Mouse (Mus musculus) lung, embryonic 15.5 days (tissue): ENCODE data around the gene Hoga1. TPM values are rescaled to one million over a fixed set of nuclear protein-coding genes. Genes with fewer than 3 reads are reported as not detected.

ENCODE experiments used
- ATAC-seq: fragments of 200-750 bp; cut with Nextera tagmentation; 2 replicates; pipeline ENCODE4 v1.8.0; 2017; ENCODE audit warnings: moderate number of reproducible peaks, borderline replicate concordance; ENCODE audit not compliant: low FRiP score, low TSS enrichment; ENCODE audit errors: extremely low read depth
- H3K27ac ChIP-seq: fragments of 300-500 bp; sonication (generic); 2 replicates; pipeline ENCODE4 v1.5.1; 2015; ENCODE audit warnings: moderate library complexity, mild to moderate bottlenecking, inconsistent platforms
- H3K27me3 ChIP-seq: fragments of 300-500 bp; sonication (generic); 2 replicates; pipeline ENCODE4 v1.6.1; 2015; ENCODE audit warnings: inconsistent platforms
- H3K36me3 ChIP-seq: fragments of 300-500 bp; sonication (generic); 2 replicates; pipeline ENCODE4 v1.6.1; 2015; ENCODE audit warnings: inconsistent platforms
- H3K4me1 ChIP-seq: fragments of 300-500 bp; sonication (generic); 2 replicates; pipeline ENCODE4 v1.6.1; 2015; ENCODE audit warnings: inconsistent platforms
- H3K4me2 ChIP-seq: fragments of 300-500 bp; sonication (generic); 2 replicates; pipeline ENCODE4 v1.6.1; 2015; ENCODE audit warnings: inconsistent platforms, mild to moderate bottlenecking, moderate library complexity
- H3K4me3 ChIP-seq: fragments of 300-500 bp; sonication (generic); 2 replicates; pipeline ENCODE4 v1.5.1; 2015; ENCODE audit warnings: mild to moderate bottlenecking, inconsistent platforms
- H3K9ac ChIP-seq: fragments of 300-500 bp; sonication (generic); 2 replicates; pipeline ENCODE4 v1.6.1; 2015; ENCODE audit warnings: inconsistent platforms
- H3K9me3 ChIP-seq: fragments of 300-500 bp; sonication (generic); 2 replicates; pipeline ENCODE4 v1.6.1; 2016; ENCODE audit warnings: inconsistent platforms
- WGBS: fragments of 180-500 bp; shearing (Covaris S2); methylation state at CpG from one replicate; pipeline ENCODE4 v1.1.7; 2015; 5-methylcytosine and 5-hydroxymethylcytosine counted together
- polyA plus RNA-seq: library from polyadenylated mRNA; unstranded; fragments of >200 nt; fragmentation: Nextera tagmentation; extraction: Ambion mirVana; gene quantifications from 2 replicates; pipeline ENCODE4 v1.2.1, GENCODE M21; 2015

The Hoga1 gene
- polyA plus RNA-seq, 1 experiment from 2014 or later: 1.5 TPM

DNA sequence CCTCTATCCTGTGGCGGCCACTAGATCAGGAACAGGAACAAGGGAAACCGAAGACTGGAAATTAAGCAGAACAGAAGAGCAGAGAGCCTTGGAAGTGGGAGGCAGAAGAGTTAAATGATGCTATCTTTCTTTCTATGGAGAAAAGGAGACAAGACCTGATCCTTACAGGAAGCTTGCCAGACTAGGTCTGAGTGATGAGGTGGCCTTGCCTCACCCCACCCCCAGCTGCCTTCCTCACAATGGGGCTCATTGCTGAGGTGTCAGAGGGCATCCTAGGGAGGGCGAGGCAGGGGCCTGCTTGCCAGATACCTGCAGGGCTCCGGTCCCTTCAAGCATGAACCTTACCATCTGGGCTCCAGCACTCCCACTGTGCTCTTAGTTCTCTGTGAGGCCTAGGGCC lies 6.5 kb downstream of the Hoga1 start, which contains the start of gene 4933411K16Rik:
Gene 4933411K16Rik, plus strand, starts transcription at position 301 of the 400 bp plus-strand sequence.
- no peak within 1 kb of the TSS for H3K4me3 ChIP-seq
- no peak within 1 kb of the TSS for H3K9ac ChIP-seq
- no peak for ATAC-seq
- 70% methylated on average over 4 of the region's 4 CpGs for WGBS
- H3K4me1 ChIP-seq: 0 out of 2 replicates have a peak, but pooled peaks cover 4% of the 10 kb centered on the region
- no peaks in the 10 kb centered on the region for H3K9me3 ChIP-seq
- no peaks in the 10 kb centered on the region for H3K27me3 ChIP-seq
- no peak within 1 kb of the TSS for H3K4me2 ChIP-seq
- no peak within 1 kb of the TSS for H3K27ac ChIP-seq
- H3K36me3 ChIP-seq: no peaks in the 10 kb centered on the region

DNA sequence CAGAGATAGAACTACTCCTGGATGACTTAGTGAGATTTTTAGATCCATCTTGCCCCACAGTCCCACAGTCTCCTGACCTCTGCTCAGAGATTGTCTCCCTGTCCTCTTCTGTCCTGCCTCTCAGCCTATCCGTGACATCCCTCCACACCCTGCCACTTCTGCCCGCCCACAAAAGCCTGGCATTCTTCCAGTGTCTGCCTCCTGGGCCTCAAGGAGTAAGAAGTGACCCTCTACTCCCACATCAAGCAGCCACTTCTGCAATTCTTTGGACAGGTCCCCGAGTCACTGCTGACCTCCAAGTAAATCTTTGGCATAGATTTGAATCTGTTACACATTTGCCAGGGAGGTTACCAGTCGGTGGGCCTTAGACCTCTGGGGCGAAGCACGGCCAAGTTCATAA lies 8.8 kb downstream of the Hoga1 start:
- H3K4me3 ChIP-seq: no peak overlapping the region
- no peak overlapping the region for H3K9ac ChIP-seq
- no peak for ATAC-seq
- no peak overlapping the region for H3K4me2 ChIP-seq
- 0 out of 2 replicates have a peak overlapping the region, but pooled peaks have one; percentile 2 for H3K27ac ChIP-seq
- no peaks in the 10 kb centered on the region for H3K27me3 ChIP-seq
- H3K4me1 ChIP-seq: 0 out of 2 replicates have a peak, but pooled peaks cover 4% of the 10 kb centered on the region
- H3K36me3 ChIP-seq: no peaks in the 10 kb centered on the region
- 55% methylated on average over 6 of the region's 6 CpGs for WGBS
- H3K9me3 ChIP-seq: no peaks in the 10 kb centered on the region

DNA sequence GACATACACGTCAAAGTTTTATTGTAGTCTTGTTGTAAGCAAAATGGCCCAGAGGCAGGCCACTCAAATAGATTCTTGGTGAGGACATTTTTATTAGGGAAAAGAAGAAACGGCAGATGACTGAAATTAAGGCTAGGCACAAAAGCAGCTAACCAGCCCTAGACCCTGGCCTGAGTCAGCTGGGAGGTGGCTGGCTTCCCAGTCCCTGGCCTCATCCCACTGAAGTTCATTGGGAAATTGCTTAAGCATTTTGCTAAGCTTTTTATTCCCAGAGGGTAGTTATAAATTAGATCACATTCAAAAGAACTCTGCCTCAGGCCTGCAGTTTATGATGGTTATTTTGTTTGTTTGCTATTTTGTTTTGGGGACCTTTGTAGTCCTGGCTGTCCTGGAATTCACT lies 10.5 kb downstream of the Hoga1 start:
- Histone ChIP-seq H3K9me3 (no peaks in the 10 kb centered on the region), H3K27me3 (no peaks in the 10 kb centered on the region), H3K4me2 (no peak overlapping the region), H3K4me3 (no peak overlapping the region), H3K36me3 (no peaks in the 10 kb centered on the region), H3K9ac (no peak overlapping the region), H3K4me1 (0 out of 2 replicates have a peak, but pooled peaks cover 4% of the 10 kb centered on the region), H3K27ac (no peak overlapping the region)
- 88% methylated on average over 2 of the region's 2 CpGs for WGBS
- ATAC-seq: no peak

DNA sequence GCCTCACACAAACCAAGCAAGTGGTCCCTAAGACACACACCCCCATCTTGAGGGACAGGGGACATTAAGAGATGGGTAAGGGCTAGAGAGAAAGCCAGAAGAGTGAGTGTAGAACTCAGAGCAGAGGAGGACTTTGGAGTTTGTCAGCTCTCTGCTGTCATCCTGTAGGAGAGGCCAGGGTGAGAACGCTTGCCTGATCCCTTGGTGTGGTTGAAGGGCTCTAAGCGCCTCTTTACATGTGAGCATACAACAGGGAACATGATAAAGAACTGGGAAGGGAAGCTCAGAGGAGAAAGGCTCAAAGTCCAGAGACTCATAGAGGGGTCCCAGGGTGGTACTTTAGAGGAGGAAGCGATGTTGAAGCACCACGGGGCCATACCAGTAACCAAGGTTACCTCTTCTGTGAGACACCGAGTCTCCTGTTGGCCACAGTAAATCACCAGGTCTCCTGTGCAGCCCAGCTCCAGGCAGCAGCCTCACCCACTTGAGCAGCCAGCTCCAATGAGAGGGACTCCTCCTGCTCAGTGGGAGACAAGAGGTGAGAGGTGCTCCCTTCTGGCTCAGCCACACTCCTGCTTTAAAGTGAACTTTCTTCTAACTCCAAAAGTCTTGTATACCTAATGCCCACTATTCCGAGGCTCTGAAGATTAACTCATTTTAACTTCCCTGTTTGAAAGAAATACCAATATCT lies 11.5 kb downstream of the Hoga1 start:
- ATAC-seq: no peak
- Histone ChIP-seq H3K9me3 (no peaks in the 10 kb centered on the region), H3K4me2 (no peak overlapping the region), H3K9ac (no peak overlapping the region), H3K4me3 (no peak overlapping the region), H3K36me3 (no peaks in the 10 kb centered on the region), H3K4me1 (0 out of 2 replicates have a peak, but pooled peaks cover 4% of the 10 kb centered on the region), H3K27ac (no peak overlapping the region), H3K27me3 (no peaks in the 10 kb centered on the region)
- WGBS: 62% methylated on average over 6 of the region's 6 CpGs

DNA sequence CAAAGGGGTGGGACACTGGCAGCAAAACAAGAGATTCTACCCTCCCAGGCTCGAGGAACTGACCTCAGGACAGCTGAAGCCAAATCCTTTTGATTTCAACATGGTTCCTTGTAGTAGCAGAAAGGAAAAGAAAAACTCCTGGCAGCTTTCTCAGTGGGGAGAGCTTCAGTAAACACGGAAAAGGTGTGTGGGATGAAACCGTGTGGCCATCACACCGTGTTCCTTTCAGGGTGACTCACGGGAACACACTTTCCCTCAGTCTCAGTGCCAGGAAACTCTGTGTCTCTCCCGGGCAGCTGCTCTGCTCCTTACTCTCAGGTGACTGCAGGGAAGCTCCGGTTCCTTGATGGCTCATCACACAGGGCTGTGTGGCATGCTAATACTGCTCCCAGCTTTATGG lies 13.0 kb downstream of the Hoga1 start:
- H3K27me3 ChIP-seq: no peaks in the 10 kb centered on the region
- H3K4me3 ChIP-seq: no peak overlapping the region
- 61% methylated on average over 7 of the region's 7 CpGs for WGBS
- no peak overlapping the region for H3K4me2 ChIP-seq
- no peaks in the 10 kb centered on the region for H3K9me3 ChIP-seq
- H3K4me1 ChIP-seq: 0 out of 2 replicates have a peak, but pooled peaks cover 4% of the 10 kb centered on the region
- no peak for ATAC-seq
- no peak overlapping the region for H3K9ac ChIP-seq
- no peaks in the 10 kb centered on the region for H3K36me3 ChIP-seq
- H3K27ac ChIP-seq: no peak overlapping the region

DNA sequence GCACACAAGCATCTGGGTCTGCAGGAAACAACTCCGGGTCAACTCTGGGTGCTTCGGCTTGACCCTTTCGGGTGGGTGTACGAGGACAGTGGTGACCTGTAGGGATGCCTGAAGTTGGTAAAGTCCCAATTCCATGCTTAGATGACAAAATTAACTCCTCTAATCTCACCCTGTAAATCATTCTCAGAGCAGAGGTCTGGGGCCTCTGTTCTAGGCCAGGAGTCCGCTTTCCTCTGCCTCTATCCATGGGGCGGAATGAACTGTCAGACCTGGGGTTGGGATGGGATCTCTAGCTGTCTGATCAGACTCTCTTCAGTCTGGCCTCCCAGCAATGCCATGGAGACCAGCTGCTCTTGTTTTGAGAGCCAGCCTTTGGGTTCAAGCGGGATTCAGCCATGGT lies 16.0 kb downstream of the Hoga1 start:
- 87% methylated on average over 7 of the region's 7 CpGs for WGBS
- Histone ChIP-seq H3K9me3 (no peaks in the 10 kb centered on the region), H3K4me1 (no peaks in the 10 kb centered on the region), H3K4me3 (no peak overlapping the region), H3K27me3 (no peaks in the 10 kb centered on the region), H3K27ac (no peak overlapping the region), H3K36me3 (no peaks in the 10 kb centered on the region), H3K4me2 (no peak overlapping the region), H3K9ac (no peak overlapping the region)
- no peak for ATAC-seq

DNA sequence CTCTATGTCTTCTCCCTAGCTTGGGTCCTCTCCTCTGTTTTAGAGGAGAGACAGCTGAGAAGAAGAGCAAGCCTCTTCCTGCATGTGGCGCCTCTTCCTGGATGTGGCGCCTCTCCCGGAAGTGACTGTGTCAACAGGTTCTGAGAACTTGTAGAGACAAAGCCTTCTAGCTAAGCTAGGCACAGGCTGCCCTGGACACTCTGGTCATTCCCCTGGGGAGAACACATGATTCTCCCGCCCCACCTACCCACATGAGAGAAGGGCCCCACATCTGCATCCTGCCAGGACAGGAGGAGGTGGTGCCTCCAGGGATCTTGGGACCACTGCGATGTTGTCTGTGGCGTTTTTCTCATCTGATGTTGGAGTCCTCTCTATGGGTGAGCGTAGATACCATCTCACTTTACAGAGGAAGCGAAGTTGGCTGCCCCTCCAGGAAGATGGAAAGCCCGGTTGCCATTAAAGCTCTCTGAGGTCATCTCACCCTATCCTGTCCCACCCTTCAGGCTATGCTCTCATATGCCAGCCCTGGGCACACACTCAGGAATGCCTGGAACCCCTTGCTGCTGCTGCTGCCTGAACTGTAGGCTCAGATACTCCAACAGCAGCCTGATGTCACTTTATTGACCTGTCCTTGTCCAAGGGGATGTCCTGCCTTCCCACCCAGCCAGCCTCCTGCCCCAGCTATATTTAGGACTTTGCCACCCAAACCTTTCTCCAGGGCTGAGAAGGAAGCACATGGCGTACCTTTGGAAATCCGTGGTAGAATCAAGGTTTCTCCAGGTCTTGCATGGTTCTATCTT lies 23.2 kb downstream of the Hoga1 start:
- Histone ChIP-seq H3K27me3 (no peaks in the 10 kb centered on the region), H3K36me3 (no peaks in the 10 kb centered on the region), H3K4me3 (no peak overlapping the region), H3K4me2 (no peak overlapping the region), H3K9ac (no peak overlapping the region), H3K4me1 (no peaks in the 10 kb centered on the region), H3K9me3 (no peaks in the 10 kb centered on the region), H3K27ac (no peak overlapping the region)
- no peak for ATAC-seq
- WGBS: 71% methylated on average over 11 of the region's 11 CpGs

DNA sequence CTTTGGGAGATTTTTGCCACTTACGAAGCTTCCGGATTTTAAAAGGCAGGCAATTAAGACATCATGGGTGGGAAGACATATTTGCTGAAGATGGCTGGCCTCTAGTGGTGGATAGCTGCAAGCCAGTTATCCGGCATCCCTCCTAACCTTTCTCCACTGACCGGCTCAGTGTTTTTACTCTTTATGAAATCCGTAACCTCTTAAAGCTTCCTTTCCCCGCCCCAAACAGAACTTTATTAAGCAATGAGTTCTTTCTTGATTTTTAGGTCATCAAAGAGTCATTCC lies 23.8 kb downstream of the Hoga1 start:
- Histone ChIP-seq H3K9me3 (no peaks in the 10 kb centered on the region), H3K4me3 (no peak overlapping the region), H3K4me2 (no peak overlapping the region), H3K9ac (no peak overlapping the region), H3K4me1 (no peaks in the 10 kb centered on the region), H3K27me3 (no peaks in the 10 kb centered on the region), H3K27ac (no peak overlapping the region), H3K36me3 (no peaks in the 10 kb centered on the region)
- 43% methylated on average over 6 of the region's 6 CpGs for WGBS
- ATAC-seq: no peak

DNA sequence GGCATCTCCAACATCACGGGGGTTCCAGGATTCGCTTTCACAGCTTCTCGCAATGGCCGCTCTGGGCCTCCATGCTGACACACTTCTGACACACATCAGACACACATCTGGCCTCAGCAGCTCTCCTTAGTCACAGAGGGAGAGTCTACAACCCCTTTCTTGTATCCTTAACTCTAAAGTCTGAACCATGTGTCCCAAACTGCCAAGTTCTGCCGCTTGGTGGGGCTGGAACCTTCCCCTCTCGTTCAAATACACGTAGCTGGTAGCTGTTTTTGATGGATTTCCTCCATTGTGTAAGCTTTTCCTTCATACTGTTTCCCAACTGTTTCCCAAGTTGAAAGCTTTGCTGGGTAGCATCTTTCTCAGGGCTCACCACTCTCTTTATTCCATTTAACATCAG lies 25.8 kb downstream of the Hoga1 start:
- no peaks in the 10 kb centered on the region for H3K9me3 ChIP-seq
- H3K36me3 ChIP-seq: 0 out of 2 replicates have a peak, but pooled peaks cover 3% of the 10 kb centered on the region
- 63% methylated on average over 7 of the region's 7 CpGs for WGBS
- H3K4me3 ChIP-seq: no peak overlapping the region
- no peak overlapping the region for H3K9ac ChIP-seq
- H3K27ac ChIP-seq: no peak overlapping the region
- no peak overlapping the region for H3K4me2 ChIP-seq
- no peaks in the 10 kb centered on the region for H3K4me1 ChIP-seq
- no peak for ATAC-seq
- no peaks in the 10 kb centered on the region for H3K27me3 ChIP-seq

DNA sequence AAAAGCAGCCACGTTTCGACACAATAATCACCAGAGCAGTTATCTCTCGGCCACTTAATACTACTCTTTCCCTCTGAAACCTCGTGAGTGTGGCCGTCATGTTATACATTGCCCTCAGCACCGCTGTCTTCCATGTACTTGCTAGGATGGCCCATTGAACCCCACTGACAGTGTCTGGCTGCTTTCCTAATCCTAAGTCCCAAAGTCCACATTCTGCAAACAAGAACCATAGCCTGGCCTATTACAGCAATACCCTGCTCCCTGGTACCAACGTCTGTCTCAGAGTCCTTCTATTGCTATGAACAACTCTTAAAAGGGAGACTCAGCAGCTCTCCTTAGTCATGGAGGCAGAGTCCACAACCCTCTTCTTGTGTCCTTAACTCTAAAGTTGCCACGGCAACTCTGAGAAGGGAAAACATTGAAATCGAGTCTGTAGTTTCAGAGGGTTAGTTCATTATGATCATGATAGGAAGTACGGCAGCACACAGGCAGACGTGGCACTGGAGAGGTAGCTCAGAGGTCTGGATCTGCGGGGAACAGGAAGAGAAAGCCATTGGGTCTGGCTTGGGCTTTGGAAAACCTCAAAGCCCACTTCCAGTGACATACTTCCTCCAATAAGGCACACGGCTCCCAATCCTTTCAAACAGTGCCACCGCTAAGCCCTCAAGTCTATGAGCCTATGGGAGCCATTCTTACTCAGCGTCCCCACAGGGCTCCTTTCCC lies 26.6 kb downstream of the Hoga1 start:
- H3K9me3 ChIP-seq: no peaks in the 10 kb centered on the region
- WGBS: 67% methylated on average over 15 of the region's 15 CpGs
- H3K27ac ChIP-seq: no peak overlapping the region
- H3K4me1 ChIP-seq: no peaks in the 10 kb centered on the region
- 0 out of 2 replicates have a peak, but pooled peaks cover 7% of the 10 kb centered on the region for H3K36me3 ChIP-seq
- no peak overlapping the region for H3K4me3 ChIP-seq
- ATAC-seq: no peak
- H3K4me2 ChIP-seq: no peak overlapping the region
- H3K27me3 ChIP-seq: no peaks in the 10 kb centered on the region
- no peak overlapping the region for H3K9ac ChIP-seq

DNA sequence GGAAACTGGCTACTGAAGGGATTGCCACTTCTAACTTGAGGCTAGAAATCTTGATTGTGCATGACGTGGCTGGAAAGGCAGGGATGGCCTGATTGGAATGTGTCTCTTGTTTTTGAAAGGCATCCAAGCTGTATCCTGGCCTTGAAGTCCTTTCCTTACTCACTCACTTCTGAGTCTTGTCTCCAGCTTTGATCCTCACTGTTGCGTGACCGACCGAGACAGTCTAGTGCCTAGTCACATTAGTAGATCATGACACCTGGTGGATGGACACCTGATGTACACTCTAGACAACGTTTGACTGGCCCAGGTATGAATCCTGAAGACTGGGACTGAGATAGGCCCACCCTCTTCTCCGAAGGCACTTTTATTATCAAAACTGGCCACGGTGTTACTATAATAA lies 27.4 kb downstream of the Hoga1 start:
- H3K4me3 ChIP-seq: no peak overlapping the region
- WGBS: 71% methylated on average over 7 of the region's 7 CpGs
- no peak overlapping the region for H3K9ac ChIP-seq
- no peak overlapping the region for H3K27ac ChIP-seq
- H3K4me1 ChIP-seq: no peaks in the 10 kb centered on the region
- no peak overlapping the region for H3K4me2 ChIP-seq
- no peak for ATAC-seq
- H3K9me3 ChIP-seq: no peaks in the 10 kb centered on the region
- 0 out of 2 replicates have a peak, but pooled peaks cover 7% of the 10 kb centered on the region for H3K36me3 ChIP-seq
- no peaks in the 10 kb centered on the region for H3K27me3 ChIP-seq

DNA sequence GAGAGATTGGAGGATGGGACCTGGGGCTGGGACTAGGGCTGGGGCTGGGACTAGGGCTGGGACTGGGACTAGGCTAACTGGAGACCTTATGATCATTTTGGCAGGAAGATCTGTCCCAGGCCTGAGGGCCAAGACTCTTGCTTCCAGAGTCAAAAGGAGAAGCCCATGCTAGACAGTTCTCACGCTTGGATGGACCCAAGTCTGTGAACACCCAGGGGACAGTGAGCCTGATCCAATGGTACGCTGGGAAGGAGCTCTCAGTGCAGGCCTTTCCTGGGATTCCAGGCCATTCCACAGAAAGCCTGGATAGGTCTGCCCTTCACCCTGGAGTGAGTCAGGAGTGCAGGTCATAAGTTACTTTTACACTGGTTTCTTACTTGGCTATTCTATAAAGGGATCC lies 29.6 kb downstream of the Hoga1 start:
- WGBS: 83% methylated on average over 2 of the region's 2 CpGs
- Histone ChIP-seq H3K4me2 (no peak overlapping the region), H3K4me1 (no peaks in the 10 kb centered on the region), H3K36me3 (0 out of 2 replicates have a peak, but pooled peaks cover 7% of the 10 kb centered on the region), H3K9ac (no peak overlapping the region), H3K27ac (no peak overlapping the region), H3K9me3 (no peaks in the 10 kb centered on the region), H3K27me3 (no peaks in the 10 kb centered on the region), H3K4me3 (no peak overlapping the region)
- ATAC-seq: no peak
